Mouse (Mus musculus): ENCODE measurements around the gene Klk14.
"Not testable (repeated sequence)": the region's sequence is repeated elsewhere in the genome, so short reads cannot be mapped to it uniquely, and the experiment has no call there.

Klk14 gene

GRCm38 (mm10) chr7:43690118-43690517, at the start of gene Klk14:
Klk14 (plus strand) TSS chr7:43690418.
- no peak for DNase-seq

GRCm38 (mm10) chr7:43642587-43642986, 47.6 kb upstream of the Klk14 start:
- no peak for DNase-seq

- DNase-seq: no peak
Observed at GRCm38 (mm10) chr7:43643046-43643652, 47.1 kb upstream of the Klk14 start.

- no peak for DNase-seq
Observed at GRCm38 (mm10) chr7:43652683-43653082, 37.5 kb upstream of the Klk14 start.

- DNase-seq: no peak
Observed at GRCm38 (mm10) chr7:43654519-43654918, 35.7 kb upstream of the Klk14 start.

GRCm38 (mm10) chr7:43656232-43656631, 34.0 kb upstream of the Klk14 start:
- DNase-seq: no peak

GRCm38 (mm10) chr7:43660002-43660401, 30.2 kb upstream of the Klk14 start, which contains the start of gene Siglece:
Siglece (minus strand) TSS chr7:43660161.
- DNase-seq: no peak

GRCm38 (mm10) chr7:43662804-43663203, 27.4 kb upstream of the Klk14 start:
- DNase-seq: no peak

- DNase-seq: not testable (repeated sequence)
Observed at GRCm38 (mm10) chr7:43667221-43667620, 23.0 kb upstream of the Klk14 start.

- no peak for DNase-seq
Observed at GRCm38 (mm10) chr7:43668582-43668981, 21.6 kb upstream of the Klk14 start.

GRCm38 (mm10) chr7:43671064-43671808, 19.0 kb upstream of the Klk14 start:
- DNase-seq: no peak

GRCm38 (mm10) chr7:43671809-43672580, 18.2 kb upstream of the Klk14 start, which contains the start of gene Ctu1:
Ctu1 (plus strand) TSS chr7:43672016.
- peak; percentile 84 for DNase-seq

- DNase-seq: no peak
Observed at GRCm38 (mm10) chr7:43672581-43673260, 17.5 kb upstream of the Klk14 start.

- no peak for DNase-seq
Observed at GRCm38 (mm10) chr7:43675091-43675490, 15.1 kb upstream of the Klk14 start.

- DNase-seq: peak; percentile 43
Observed at GRCm38 (mm10) chr7:43678517-43678916, 11.7 kb upstream of the Klk14 start.

- DNase-seq: peak; percentile 73
Observed at GRCm38 (mm10) chr7:43680960-43681359, 9.3 kb upstream of the Klk14 start.

GRCm38 (mm10) chr7:43682511-43682910, 7.7 kb upstream of the Klk14 start:
- DNase-seq: not testable (repeated sequence)

- no peak for DNase-seq
Observed at GRCm38 (mm10) chr7:43685088-43685487, 5.1 kb upstream of the Klk14 start.

GRCm38 (mm10) chr7:43710031-43710430, 19.8 kb downstream of the Klk14 start:
- DNase-seq: no peak

GRCm38 (mm10) chr7:43712267-43712666, 22.0 kb downstream of the Klk14 start, which contains the start of gene Klk13:
Klk13 (plus strand) TSS chr7:43712567.
- DNase-seq: no peak

GRCm38 (mm10) chr7:43712917-43713316, 22.7 kb downstream of the Klk14 start:
- DNase-seq: no peak

- no peak for DNase-seq
Observed at GRCm38 (mm10) chr7:43713741-43714351, 23.6 kb downstream of the Klk14 start.

Measured in right cerebral cortex, postnatal 14 days (tissue).